Mouse (Mus musculus): ENCODE measurements around the gene Dock10. TPM values are rescaled to one million over a fixed set of nuclear protein-coding genes. Genes with fewer than 3 reads are reported as not detected.
A peak's percentile ranks its signal among the peaks of the same experiment; 100 is the strongest.

The Dock10 gene
- total RNA-seq, 2 experiments from 2014 or later: 4.1 to 8.0 TPM

DNA sequence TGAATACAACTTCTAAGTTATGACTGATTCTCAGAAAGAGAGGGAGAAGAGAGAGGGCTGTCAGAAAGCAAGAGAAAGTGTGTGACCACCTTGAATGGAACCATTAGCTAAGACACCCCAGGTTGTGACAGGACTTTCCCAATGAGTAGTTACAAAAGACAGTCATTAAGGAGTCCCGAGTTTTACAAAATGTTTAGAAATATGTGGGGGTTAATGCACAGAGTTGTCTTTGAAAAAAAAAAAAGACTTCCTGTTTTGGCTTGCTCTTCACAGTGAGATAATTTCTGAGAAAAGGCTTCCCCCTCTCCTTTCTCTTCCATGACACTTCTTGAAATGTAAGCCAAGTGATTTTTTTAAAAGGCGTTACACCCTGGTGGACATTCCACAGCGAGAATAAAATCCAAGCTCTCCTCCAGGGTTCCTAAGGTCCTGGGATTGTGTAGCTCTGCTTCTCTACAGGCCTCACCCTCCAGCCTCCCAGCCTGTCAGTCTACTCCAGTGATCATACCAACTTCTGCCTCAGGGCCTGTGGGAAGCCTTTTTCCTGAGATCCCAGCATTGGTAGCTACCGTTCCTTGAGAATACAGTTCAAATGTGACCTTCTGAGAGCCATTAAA, 144.8 kb downstream of the Dock10 start:
- no peak for DNase-seq

DNA sequence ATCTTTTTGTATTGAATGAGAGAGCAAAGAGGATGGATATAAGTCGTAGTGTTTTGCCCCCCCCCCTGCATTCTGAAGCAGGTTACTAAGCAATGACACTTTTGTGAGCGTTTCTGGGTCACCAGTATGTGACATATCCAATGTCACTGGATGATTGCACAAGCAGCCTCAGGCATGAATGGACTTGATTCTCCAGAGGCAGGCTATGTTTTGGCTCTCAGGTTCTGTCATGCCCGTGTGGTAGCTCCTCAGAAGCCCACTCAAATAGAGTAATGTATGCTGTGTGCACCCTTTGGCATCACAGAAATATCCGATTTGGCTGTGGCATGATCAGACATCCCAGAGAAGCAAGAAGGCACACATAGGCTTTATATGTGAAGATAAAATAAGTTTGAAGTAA, 150.8 kb downstream of the Dock10 start:
- no peak for DNase-seq

DNA sequence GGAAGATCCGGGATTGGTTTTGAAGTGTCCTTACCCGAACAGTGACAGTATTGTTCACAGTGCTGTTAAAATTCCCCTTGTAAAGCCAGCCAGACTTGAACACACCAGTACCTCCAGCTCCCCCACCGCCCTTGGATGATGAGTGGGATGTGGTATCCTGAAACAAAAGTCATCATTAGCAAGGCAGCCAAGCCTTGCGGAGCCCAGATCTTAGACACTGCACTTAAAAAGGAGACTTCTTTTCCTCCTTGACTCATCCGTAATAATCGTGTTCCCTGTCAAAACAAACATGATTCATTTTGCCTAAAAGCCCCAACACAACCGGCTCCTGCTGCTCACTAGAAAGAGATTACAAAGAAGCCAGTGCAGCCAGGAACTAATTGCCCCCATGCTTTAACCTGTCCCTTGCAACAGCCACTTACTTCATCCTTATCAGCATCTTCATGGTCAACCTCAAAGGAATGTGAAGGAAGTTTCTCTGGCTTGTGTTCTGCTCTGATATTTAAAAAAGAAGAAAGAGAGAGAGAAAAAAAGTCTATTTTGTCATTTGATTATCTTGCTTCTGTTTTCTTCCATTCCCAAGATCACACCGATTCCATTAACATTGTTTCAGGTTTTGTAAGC, 152.1 kb downstream of the Dock10 start:
- no peak for DNase-seq

DNA sequence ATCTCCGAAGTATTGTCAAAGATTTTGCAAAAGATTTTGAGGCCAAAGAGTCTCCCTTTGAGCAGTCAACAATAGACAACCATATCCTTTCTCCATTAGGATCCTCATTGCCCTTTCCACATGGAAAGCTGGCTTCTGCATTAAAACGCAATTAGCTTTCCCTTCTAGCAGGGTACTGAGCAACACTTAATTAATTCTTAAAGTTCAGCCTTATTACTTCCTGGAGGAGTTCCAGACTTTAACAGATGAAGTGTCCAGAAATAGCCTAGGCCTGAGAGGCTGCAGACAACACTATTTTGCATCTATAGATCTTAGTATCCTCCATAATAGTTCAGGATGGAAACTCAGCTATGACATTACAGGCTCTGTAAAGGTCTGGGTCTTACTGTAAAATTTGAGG, 154.0 kb downstream of the Dock10 start:
- no peak for DNase-seq

DNA sequence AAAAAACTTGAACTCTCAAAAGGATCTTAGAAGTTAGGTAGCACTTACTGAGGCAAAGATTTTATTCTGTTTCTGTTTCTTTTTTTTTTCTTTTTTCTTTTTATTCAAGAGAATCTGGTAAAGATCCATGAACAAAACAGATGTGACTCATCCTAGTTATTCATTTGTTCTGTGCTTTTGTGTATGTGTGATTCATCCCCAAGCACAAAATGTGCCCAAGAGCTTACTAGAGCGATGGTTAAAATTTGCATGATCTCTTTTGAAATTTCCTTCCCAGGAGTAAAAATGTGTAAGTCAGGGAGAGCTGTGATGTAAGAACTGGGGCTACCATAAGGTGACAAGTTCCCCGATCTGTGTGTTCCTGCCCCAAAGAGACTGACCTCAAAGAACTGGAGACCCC, 155.2 kb downstream of the Dock10 start:
- no peak for DNase-seq

DNA sequence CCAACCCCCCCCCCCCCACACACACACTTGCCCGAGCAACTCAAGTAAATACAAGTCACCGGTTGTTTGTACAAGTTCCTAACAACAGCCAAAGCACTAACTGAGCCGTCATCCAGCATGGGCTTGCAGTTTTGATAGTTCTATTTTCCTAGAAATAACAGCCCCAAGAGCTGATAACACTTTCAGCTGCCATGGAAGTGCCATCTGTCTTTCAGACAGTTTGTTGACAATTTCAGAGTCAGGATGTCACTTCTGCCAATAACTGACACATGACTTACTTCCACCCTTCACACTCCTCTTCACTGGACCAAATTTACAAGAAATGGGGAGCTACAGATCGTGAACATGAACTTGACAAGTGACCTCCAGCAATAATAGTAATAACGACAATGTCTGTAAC, 175.0 kb downstream of the Dock10 start:
- no peak for DNase-seq

DNA sequence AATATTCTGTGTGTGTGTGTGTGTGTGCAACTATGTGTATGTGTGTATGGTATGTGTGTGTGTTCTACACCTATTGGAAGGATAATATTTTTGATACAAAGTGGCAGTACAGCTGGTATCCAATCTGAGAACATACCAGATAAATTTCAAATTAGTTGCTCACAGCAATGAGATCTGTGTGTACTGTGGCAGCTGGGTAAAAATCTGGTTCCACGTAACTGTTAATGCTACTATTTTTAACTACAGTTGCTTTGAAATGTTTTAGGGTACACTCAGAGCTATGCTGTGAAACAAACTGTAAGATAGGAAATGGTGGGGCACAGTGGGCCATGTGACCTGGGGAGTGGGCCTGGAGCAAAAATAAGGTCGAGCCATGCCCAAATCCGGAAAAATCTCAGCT, 176.1 kb downstream of the Dock10 start:
- DNase-seq: no peak

DNA sequence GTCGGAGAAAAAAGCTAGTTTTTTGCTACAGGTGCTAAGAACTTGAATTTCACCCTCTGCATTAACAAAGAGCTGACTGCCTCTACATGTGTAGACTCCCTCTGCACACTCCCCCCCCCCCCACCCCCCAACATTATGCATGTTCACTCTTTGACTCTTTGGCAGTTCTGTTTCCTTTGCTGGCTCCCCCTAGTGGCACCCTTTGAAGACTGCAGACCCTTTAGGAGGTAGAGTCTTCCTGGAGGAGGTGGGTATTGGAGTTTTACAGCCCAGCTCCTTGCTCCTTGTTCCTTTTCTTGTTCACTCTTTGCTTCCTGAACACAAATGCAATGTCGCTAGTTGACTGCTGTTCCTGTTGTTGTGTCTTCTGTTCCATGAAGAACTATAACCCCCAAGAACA, 181.4 kb downstream of the Dock10 start:
- DNase-seq: peak; percentile 3 to 29

DNA sequence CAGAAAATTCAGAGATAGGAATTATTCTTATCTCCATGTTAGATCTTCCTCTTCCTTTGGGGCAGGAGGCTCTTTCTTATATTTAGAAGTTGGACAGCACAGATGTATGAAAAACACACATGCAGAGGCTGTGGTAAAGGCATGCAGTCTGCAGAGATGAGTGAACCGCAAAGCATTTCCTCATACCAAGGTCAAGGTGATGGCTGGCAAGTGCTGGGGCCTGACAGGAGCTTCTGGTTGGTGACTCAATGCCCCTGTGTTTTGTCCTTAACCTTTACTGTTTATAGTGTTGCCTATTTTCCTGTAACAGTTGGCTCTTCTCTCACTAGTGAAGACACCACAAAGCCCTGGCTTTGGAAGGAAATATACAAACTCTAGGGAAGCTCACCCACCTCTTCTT, 201.9 kb downstream of the Dock10 start:
- no peak for DNase-seq

DNA sequence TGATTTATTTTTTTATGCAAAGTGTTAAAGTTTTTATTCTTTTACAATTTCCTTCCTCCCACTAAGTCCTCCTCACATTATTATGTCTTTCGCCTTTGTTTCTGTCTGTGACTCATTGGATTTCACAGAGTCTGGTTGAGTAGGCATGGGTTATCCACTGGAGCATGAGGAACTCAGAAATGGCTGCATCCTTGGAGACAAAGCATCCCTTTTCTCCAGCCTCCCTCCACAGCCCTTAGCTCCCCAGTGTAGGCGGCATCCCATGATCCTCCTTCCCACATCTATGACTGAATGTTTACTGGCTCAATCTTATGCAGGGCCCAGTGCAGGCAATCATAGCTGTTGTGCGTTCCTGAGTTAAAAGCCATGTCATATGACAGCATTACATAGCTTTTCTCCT, 216.8 kb downstream of the Dock10 start:
- no peak for DNase-seq

DNA sequence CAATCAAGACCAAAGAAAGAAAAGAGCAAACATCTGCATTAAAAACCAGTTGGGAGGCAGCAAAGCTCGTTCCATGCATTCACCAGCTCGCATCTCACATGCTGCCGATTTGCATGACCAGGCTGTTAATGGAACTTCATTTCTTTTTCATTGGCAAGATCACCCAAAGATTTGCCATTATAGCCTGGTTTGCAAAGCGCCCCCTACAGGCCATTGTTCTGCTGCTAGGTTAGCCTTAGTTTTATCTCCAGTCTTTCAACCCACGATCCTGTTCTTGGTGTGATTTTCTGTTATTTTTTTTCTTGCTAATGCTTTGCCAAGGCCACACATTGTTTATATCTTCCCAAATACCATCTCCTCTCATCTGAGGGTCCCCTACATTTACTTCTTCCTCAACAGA, 236.1 kb downstream of the Dock10 start:
- DNase-seq: peak in 1 of 2 experiments; percentile 22

DNA sequence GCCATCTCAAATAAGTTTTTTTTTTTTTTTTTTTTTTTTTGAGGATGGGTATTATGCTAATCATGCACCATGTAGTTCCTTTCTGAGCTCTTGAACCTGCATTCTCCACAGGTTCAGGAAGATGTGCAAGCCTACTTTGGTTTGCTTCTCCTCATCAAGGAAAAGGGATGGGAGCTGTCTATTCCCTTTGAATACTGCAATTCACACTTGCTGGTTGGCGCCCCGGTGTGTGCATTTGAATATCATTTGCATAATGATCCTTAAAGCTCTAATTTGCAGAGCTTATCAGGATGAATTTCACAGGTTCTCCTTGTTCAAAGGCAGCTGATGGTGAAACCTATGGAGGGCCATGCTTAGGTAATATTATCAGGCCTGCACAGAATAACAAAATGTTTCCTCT, 237.9 kb downstream of the Dock10 start:
- no peak for DNase-seq

DNA sequence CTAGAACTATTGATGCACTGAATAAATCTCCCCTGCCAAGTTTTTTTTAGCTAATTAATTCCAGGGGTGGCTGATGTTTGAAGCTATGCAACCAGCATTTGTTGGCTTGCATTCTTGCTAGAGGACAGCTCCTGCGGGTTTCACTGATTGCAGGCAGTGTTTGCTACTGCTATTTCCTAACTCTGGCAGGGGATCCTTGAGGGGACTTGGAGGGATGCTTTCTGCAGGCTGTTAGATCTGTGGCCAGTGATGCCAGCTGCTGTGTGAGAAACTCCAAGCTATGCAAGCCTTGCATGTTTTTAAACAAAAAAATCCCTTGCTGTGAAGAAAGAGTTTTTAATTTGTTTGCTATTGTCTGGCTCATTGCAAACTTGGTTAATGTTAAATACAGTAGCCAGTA, 238.4 kb downstream of the Dock10 start:
- DNase-seq: no peak

DNA sequence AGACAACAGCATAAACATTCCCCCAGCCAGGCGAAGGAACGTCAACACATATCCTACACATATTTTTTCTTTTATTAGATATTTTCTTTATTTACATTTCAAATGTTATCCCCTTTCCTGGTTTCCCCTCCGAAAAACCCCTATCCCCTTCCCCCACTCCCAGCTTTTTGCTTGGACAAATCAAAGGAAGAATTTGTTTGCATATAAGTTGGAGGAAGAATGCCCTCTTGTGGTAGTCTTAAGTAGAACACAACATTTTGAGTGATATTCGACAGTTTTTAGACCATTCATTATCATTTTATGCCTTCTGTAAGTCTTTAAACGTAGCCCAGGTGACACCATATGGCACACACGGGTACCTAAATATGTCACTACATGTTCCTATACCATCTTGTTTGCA, 242.5 kb downstream of the Dock10 start:
- peak in 1 of 2 experiments; percentile 8 for DNase-seq

DNA sequence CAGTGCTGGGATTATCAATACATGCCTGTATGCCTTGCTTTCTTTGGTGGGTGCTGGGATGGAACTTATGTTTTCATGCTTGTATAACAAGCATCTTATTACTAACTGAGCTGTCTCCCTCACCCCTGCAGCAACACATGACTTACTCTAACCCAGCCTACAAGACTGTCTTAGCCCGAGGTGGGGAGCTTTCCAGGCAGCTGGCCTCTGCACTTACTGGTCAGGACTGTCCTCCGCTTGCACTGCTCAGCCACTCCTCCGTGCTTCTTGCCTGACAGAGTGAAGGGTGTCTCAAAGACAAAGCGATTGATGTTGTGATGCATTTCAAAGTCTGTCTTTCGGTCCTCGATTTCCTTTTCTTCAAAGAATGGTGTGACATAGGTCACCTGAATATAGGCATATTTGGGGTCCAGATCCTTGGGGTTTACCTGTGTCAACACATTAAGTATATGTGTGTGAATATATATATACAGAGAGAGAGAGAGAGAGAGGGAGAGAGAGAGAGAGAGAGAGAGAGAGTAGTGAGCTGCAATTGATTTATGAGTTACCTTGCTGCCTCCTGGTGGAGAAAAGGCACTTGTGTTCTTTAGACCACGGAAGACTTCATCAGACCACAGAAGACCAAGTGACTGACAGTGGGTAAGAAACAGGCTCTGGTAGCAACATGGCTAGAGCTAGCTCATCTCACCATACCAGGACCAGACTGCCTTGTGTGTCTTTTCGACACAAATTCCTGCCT, 245.9 kb downstream of the Dock10 start:
- DNase-seq: no peak

DNA sequence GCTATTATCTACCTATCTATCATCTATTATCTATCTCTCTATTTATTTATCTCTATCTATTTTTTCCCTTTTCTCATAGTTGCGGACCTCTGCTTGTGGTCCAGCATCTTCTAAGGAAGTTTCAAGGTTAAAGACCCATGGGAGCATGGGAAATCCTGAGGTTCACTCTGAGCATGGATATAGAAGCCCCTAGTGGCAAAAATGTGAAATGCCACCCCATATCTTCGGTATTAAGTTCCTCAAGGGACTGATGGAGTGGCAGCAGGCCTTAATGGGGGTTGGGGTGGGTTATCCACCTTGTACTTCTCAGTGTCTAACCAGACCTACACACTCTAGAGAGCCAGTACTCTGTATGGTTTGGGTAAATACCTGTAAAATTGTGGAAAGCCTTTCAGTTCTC, 253.6 kb downstream of the Dock10 start:
- no peak for DNase-seq

DNA sequence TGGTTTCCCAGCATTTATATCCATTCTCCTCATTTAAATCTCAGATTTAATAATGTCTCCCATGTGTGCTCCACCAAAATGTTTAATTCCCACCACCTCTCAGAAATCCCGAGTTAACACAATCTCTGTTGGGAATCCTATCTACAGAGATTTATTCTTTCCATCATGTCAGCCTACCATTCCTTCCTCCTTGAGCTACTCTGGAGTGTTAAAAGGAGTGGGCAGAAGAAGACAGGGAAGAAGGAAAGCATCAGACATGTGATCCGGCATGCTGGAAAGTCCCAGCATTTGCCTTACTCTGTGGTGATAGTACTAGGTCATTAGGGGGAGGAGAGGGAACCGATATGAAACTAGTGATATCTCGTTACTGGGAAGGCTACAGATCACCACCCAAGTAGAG, 254.2 kb downstream of the Dock10 start:
- no peak for DNase-seq

DNA sequence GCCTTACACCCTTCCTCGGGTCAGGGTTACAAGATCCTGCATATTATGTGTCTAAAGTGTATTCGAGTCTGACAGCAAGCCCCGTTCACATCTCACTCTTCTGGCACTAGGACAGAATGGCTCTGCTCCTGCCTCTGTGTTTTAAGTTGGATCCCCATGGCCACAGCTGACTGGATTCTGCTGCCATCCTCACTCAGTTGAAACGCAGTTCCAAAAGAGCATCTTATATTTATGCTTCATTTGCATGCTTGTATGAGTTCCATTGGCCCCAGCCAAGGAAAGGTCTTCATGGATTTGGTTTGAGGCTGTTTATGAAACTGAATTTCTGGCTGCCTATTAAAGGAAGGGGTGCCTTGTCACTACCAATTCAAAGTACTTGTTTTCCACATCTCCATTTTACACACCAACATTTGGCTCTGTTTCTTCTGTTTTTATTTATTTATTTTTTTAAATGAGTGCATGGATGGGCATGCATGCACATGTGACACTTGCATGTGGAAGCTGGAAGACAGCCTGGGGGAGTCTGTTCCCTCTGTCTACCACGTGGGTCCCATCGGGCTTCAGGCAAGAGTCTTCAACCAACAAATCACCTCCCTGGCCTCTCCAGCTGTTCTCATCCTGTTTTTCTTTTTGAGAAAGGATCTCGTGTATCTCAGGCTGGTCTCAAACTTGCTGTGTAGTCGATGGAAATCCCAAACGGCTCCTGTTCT, 255.7 kb downstream of the Dock10 start:
- no peak for DNase-seq

DNA sequence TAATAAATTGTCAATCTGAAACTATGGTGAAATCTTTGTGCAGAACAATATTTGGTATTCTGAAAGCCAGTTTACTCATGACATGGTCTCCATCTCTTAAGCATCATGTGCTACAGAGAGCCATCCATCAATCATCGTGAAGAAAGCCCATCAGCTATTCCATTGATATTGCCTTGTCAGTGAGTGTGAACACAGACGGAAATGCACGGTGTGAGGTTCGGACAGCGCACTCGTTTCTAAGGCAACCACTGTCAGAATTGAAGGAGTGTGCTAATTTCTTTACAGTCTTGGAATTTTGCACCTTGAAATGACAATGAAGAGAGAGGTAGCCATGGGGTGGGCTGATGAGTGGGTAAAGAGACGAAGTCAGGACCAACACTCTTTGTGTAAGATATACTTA, 259.1 kb downstream of the Dock10 start:
- DNase-seq: no peak

DNA sequence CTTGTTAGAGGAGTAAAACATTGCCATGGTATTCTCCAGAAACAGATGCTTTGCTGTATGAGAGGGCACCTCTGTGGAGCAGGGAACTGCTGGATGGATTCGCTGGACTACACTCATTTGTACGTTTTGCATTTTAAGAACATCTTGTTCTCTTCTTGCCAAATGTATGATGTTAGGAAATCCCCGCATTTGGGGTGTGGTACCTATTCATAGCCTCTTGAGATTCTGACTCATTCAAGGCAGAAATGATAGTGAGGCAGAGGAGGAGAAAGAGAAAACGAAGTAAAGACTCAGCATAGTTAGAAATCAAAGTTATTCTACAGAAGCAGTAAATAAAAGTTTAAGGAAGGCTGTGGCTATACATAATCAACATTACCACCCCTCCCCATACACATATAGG, 262.0 kb downstream of the Dock10 start:
- peak in 1 of 2 experiments; percentile 16 for DNase-seq

DNA sequence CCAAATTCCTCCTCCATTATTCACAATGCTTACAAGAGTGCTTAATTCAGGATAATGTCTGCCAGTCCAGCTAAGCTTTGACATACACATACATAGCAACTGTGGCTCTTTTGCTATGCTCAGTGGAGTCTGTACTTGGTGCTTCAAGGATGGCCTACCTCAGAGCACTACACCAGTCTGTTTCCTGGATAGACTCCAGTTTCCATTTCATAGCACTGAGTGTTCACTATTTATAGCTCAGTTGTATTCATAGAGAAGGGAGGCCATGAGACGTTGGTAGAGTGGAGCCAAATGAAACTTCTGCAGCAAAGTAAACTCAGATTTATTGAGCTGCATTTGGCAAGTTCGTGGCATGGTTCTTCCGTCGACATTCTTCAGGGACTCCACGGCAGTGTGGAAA, 274.9 kb downstream of the Dock10 start:
- DNase-seq: peak; percentile 43 to 49

DNA sequence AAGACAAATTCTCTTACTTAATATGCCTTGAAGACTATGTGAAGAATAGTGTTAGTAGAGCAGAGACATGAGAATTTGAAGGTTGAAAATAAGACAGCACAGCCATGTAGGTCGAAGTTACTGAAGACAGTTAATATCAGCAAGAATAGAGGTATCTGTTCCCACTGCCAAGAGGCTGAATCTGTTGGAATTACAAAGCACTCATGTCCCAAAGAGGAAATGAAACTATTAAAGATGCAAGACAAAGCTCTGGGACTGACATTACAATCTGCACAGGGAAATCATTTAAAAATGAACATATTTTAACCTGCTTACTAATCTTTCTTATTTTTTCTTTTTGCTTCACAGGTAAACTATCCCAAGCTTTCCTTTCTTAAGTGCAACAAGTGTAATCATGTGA, 283.4 kb downstream of the Dock10 start:
- DNase-seq: no peak

DNA sequence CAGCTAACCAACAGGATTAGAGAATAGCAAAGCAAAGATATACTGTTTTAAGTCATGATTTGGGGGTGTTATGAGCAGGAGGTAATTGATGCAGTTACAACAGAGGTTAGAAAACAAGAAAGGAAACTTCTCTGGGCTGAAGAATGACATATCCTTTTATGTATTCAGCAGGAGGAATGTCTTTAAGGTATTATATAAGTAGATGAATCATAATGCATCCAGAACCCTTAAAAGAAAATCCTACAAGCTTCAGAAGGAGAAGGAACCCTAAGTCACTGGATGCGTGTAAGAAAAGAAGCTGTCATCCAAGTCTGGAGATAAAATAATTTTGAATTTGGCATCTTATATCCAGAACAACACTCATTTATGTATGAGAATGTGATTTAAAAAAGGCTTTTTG, 285.9 kb downstream of the Dock10 start:
- DNase-seq: no peak

All from heart, adult 18-20 months (tissue).